Mouse (Mus musculus) right cerebral cortex, postnatal 4 days (tissue): Measurements from ENCODE around the gene Fbxl5.
A peak's percentile ranks its signal among the peaks of the same experiment; 100 is the strongest.

ENCODE experiments used
- DNase-seq: peaks from one replicate; pipeline ENCODE4 v3.0.0-alpha.2; 2022

Gene Fbxl5

GRCm38 (mm10) chr5:43826883-43827282 lies 5.4 kb upstream of the Fbxl5 start:
- DNase-seq: no peak

GRCm38 (mm10) chr5:43824580-43824979 lies 3.1 kb upstream of the Fbxl5 start:
- DNase-seq: no peak

DNA sequence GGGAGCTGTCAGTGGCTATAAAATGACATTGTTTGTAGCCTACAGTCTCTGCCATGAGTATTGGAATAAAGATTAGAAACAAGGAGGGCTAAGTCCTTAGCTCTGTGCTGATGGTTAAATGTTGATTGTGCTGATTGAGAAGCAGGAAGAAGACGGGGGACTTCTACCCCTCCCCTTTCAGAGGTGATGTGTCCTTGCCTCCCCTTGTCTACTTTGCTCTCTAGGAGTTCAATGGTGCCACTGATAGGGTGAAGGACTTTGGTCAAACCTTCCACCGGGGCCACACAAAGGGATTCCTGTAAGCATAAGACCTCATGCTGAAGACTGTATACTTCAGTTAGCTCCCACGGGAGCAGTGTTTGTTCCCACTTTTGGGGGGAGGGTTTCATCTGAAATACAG lies 1.4 kb upstream of the Fbxl5 start:
- DNase-seq: no peak

DNA sequence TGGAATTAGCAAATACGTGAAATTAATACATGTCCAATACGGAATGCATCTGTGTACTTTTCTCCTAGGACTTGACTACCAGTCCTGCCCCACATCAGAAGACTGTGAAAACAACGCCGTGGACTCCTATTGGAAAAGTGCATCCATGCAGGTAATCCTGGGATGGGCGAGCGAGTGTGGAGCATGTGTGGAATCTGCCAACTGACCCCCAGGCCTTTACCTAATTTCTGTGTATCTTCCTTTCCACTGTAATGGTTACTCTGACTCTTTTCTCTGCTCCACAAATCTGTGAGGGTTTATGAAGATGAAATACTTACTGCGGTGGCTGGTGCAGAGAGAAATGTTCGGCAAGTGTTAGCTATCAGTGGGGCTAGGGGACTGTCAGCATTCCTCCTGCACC lies 761 bp upstream of the Fbxl5 start:
- DNase-seq: no peak

GRCm38 (mm10) chr5:43820785-43821184 lies 653 bp downstream of the Fbxl5 start:
- no peak for DNase-seq

GRCm38 (mm10) chr5:43818695-43819094 lies 2.7 kb downstream of the Fbxl5 start, which contains the start of gene Bst1:
Gene Bst1, plus strand, starts transcription at chr5:43818885.
- no peak for DNase-seq

- no peak for DNase-seq
These were observed 5.7 kb downstream of the Fbxl5 start for GRCm38 (mm10) chr5:43815769-43816168.

DNA sequence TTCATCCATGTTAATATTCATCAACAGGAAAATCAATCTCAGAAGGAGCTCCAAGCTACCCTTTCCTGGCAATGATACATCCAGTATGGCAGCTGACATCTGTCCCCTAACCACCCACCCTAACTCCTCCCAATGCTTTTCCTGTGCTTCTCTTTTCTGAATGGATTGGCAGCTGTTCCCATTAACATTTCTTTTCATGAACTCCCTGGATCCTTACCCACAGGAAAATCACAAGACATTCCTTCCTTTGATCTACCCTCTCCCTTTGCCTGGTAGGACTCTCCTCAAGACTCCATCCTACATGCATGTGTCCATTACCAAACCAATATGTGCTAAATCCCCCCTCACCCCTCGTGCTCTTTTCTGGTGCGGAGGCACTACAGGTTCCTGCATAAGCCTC lies 6.9 kb downstream of the Fbxl5 start:
- DNase-seq: no peak

GRCm38 (mm10) chr5:43810427-43811062 lies 10.9 kb downstream of the Fbxl5 start:
- DNase-seq: no peak

DNA sequence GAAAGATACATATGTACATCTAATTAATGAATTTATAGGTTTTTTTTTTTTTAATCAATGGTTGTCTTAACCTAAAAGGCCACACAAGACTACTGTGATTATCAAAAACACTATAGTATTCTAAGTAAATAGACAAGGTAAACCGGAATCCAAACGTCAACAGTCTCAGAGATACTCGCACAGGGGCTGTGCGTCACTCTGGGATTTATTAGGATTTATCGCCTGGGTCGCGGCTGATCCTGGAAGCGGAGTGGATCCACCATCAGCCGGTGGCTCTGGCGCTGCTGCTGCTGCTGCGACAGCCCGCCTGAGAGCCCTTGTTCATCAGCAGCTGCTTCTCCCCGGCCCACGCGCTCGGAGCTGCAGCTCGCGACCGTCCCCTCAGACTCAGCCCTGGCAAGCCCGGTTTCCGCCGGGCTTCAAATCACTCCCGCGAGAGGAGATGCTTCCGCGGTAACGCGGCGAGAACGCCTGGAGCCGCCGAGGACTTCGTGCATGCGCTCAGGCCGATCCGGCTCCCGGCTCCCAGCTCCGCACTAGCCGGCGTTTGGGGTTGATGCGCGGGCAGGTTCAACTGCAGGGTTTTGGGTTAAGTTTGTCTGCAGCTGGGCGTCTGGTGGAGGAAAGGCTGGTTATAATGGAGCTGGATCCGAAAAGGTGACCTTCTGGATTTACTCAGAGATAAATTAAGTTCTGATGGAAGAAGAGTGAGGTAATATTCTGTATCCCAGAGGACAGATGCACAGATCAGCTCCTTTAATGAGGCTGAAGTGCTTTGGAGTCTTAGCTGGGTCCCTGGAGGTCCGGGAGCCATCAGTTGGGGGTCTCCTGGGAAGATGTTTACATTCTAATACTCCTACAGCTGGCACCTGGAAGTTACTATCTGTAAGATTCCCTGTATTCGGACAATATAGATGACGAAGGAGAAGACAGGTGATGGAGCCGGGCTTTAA lies 13.4 kb downstream of the Fbxl5 start:
- DNase-seq: peak; percentile 81

GRCm38 (mm10) chr5:43806914-43807313 lies 14.5 kb downstream of the Fbxl5 start:
- DNase-seq: no peak

GRCm38 (mm10) chr5:43806340-43806739 lies 15.1 kb downstream of the Fbxl5 start:
- no peak for DNase-seq

GRCm38 (mm10) chr5:43805401-43805800 lies 16.0 kb downstream of the Fbxl5 start:
- no peak for DNase-seq

DNA sequence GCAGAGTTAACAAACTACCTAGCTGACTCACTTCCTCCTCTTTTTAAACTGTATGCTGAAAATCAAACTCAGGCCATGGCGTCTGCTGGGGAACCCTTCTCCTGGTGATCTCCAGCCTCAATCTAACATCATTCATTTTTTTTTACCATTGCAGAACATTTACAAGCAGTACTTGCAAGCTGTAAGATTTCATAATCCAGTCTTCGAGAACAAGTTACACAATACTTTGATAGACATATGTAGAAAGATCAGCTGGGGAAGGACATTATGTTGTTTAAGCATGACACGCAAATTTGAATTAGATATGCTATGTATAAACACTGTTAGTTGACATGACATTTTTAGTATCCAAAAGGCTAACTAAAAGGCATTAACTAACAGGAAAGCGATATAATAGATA lies 19.6 kb downstream of the Fbxl5 start:
- no peak for DNase-seq

- no peak for DNase-seq
These were observed 20.2 kb downstream of the Fbxl5 start for GRCm38 (mm10) chr5:43801253-43801652.

DNA sequence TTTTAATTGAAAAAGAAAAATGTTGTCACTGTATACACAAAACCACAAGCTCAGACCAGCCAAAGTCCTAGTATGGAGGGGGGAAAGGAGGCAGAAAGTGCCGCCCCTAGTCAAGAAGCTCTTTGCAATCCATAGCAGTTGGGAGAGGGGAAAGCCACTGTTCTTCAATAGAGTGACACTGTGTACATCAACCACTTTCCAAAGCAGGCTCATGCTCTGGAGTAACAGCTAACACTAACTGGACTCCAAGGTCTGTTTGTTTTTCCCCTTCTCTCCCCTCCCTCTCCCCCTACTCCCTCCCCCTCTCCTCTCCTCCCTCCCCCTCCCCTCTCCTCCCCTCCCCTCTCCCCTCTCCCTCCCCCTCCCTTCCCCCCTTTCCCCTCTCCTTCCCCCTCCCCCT lies 20.7 kb downstream of the Fbxl5 start:
- no peak for DNase-seq

DNA sequence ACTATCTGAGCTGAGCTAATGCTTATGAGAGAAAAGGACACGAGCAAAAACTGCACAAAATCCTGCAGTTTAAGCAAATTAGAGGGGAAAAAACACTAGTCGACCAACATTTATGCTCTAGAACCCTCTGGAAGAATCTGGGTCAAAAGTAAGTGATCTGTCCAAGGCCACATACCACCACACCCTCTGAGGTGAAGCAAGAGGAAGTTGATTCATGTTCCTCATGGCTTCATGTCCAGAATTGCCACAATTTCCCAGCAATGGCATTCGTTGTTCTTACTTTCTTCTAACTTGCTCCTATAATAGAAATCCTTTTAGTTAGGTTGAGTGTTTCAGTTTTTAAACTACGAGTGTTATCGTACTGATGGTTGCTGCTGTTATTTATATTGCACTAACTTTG lies 21.9 kb downstream of the Fbxl5 start:
- DNase-seq: no peak

DNA sequence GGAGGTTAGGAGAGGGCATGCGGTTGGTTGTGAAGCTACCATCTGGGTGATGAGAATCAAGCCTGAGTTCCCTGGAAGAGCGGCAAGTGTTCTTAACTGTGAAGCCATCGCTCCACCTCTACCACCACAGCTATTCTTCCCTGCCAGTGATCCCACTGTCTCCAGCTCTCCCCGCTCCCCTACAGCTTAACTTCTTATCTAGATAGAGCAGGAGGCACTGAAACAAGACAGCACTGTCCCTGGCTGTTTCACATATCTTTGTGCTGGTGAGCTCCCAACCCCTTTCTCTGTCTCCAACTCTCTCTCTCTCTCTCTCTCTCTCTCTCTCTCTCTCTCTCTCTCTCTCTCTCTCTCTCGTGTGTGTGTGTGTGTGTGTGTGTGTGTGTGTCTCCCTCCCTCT lies 29.1 kb downstream of the Fbxl5 start:
- no peak for DNase-seq

DNA sequence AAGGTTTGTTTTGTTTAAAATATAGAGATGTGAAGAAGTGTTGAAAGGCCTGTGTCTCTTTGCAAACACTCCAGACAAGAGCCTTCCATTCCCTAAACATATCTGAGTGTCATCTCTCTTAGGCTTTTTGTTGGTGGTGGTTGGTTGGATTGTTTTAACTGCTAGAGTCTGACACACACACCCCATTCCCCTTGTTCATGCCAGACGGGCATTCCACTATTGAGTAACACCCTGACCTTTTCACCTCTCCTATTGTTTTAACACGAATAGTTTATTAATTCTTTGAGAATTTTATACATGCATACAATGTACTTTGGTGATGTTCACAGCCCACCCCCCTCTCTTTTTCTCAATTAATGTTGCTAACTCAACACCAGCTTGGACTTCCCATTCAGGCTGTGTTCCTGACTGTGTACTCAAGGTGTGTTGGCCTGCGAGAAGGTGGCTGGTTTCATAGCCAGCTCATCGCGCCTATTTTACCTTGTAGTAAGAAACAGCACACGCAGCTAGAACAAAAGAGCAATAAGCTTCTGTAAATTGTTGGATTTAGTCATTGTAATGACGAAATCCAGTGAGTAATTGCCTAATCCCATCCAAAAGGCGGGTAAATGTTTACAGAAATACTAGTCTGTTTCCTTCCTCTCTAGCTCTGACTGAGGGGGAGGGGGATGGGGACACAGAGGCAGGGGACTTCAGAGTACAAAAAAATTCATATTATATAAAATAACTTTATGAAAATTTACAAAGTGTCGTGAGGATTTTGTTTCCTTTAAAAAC lies 33.3 kb downstream of the Fbxl5 start:
- no peak for DNase-seq

DNA sequence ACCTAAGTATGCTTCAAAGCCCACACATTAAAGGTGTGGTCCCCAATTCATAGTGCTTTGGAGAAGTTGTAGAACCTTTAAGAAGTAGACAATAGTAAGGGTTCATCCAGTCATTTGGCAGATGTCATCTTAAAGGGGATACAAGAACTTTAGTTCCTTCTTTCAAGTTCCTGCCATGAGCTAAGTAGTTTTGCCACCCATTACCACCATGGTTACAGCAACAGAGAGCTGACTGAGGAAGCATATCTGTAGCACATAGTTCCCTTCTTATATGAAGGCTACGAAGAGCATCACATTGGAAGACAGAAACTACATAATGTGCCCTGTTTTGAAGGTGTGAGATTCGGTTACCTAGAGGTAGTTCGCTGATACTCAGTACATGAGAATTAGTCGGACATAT lies 34.8 kb downstream of the Fbxl5 start:
- no peak for DNase-seq

DNA sequence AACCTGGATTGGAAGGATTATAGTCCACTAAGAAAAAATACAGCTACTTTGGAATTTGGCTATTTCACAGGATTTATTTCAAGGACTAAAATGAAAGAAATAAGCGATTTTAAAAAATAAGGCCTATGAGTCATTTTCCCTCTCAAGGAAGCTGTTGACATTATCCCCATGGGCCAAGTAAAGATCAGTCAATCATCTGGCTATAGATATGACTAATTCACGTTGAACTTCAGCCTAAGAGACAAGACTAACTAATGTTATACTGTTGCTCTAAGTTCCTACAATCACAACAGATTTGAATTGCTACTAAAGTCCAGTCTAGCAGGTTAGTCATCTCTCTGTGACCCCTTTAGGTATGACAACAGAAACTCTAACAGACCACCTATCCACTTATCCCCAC lies 37.4 kb downstream of the Fbxl5 start:
- DNase-seq: no peak

DNA sequence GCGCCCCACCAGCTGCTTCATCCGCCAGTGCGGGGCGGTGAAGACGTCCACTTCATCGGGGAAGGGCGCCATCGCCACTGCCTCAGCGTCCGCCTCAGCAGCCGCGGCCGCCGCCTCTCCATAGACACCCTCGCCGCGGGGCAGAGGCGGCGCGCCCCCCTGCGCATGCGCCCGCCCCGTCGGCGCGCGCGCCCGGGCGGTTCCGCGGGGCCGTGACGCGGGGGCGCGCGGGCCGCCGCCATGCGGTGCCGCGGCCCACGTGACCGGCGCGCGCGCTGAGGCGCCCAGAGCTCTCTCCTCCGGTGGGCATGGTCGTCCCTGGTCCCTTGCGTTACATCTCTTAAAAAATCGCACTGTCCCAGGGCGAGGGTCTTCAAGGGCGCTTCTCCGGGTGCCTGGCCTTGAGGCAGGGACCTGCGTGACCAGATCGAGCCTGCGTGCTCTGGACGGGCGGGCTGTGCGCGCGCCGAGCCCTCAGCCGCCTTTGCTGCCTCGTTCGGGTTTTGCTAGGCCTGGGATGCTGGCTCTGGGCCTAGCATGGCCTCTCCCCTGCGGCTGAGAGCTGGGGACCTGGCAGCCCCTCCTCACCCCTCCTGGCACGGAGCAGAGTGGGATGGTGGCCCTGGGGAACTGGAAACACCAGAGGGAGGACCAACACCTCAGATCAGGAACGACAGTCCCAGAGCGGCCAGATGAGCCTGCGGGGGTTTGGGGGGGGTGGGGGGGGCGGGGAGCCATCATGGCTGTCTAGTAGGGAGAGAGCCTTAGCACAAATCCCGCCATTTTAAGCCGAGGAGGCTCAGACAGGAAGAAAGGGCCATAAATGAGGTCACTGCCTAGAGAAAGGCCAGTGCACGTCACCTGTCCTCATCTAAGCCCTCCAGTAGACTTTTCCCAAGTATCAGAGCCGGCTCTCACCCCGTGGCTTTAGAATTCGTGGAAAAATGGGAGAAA lies 39.2 kb downstream of the Fbxl5 start:
- peak; percentile 85 for DNase-seq
